Mouse (Mus musculus) embryonic fibroblast, embryonic 13.5 days (primary cell): ENCODE measurements at regions not wholly inside any gene's neighbourhood (a gene's known extent, or its start where the extent isn't known, plus 50 kb on each side); places are given as distances from the start of the nearest gene placed in this dataset.

Experiments used
- CTCF ChIP-seq: IDR thresholded peaks from 2 replicates; pipeline ENCODE4 v1.5.1; 2011; ENCODE audit warnings: mild to moderate bottlenecking, control low read depth, low read length, moderate library complexity, borderline replicate concordance; ENCODE audit not compliant: insufficient read depth
- POLR2A ChIP-seq: IDR thresholded peaks from 2 replicates; pipeline ENCODE4 v1.6.1; 2011; ENCODE audit warnings: low read depth, mild to moderate bottlenecking, control low read depth, low read length, moderate library complexity

DNA sequence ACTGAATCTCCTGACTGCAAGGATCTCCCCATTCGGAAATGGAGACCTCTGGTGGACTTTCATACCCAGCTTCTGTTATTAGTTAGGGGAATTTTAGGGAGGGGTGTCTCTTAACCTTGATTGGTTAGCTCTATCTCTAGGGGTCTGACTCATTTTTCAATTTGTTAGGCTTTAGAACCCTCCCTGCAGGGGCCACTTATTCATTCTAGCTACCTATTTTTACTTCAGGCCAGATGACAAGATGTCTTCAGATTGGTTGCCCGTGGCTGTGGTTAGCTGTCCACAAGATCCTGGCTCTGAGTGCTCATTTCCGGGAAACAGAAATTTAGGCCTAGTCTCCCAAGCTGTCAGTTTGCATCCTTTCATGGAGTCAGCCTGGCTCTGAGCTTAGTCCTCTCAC lies 314.3 kb downstream of the Mat2b start:
- TF ChIP-seq POLR2A, result no peak
- TF ChIP-seq CTCF, result no peak
